Mouse (Mus musculus): Measurements from ENCODE around the gene Gm49339.
"Not testable (repeated sequence)": the region's sequence is repeated elsewhere in the genome, so short reads cannot be mapped to it uniquely, and the experiment has no call there.

Gm49339 gene

DNA sequence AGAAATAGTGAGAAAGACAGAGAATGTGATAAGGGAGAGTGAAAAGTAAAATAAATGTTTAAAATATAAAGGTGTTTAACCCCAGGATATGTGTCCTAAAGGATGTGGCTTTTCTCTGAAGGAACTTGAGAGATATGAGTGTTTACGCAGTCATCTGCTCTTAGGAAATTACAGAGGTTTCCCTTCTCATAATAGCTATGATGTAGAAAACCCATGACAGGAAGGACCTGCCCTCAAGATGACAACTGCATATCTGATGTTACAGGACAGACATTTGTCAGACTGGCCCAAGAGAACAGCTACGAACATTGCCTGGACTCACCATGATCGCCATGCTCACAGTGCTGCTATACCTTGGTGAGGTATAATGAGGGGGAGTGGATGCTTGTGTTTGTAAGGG, at the start of gene Gm49339, which contains the start of gene Lilr4b:
TSS of gene Gm49339 (plus strand) at position 216 of the 400 bp plus-strand sequence.
TSS of gene Lilr4b (plus strand) at position 236 of the 400 bp plus-strand sequence.
- DNase-seq (ENCODE audit: low read depth, low spot score) = not testable (repeated sequence)

DNA sequence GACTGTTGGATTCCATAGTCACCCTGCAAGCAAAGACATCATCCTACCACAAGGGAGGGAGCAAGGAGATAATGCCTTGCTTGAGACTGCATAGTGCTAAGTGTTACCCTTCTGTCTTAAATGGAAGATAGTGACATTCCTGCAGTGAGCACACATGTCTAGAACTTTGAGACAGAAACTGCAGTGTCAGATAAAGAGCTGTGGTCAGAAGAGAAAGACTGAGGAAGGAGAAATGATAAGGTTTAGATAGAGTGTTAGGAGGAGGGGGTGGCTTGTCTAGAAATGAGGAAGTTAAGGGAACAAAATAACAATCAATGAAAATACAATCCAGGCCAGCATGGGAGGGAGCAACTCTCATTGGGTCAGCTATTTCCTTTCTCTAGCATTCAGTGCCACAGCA, 47.5 kb upstream of the Gm49339 start:
- no peak for DNase-seq (ENCODE audit: low read depth, low spot score)

DNA sequence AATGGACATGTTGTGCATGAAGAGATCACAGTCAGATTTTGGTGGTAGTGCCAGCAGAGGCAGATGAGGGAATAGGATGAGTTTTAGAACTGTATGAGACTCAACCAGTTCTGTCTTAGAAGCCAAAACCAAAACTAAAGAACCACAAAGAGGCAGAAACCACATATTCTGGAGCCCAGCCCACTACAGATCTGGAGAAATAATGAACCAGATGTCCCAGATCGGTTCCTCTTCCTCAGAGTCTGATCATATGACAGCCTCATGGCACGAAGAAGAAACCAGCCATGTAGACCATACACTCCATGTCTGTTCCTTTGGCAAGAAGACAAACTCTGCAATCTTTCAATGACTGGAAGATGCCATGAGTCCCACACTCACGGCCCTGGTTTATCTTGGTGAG, 44.7 kb upstream of the Gm49339 start:
- no peak for DNase-seq (ENCODE audit: low read depth, low spot score)

DNA sequence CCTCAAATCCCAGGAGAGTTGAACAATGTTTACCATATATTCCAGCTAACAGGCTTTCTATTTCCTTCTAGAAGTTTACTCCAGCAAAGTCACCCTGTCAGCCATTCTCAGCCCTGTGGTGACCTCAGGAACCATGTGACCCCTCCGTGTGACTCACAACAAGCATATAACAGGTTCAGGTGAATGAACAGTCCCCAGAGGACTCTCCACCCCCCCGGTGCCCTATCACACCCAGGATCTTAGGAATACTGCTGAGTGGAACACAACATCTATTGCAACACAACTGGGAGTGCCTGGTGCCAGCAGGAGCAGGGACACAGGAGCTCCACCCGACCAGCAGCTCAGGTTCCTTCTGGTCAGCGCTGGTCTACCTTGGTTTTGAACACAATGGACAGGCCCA, 28.8 kb upstream of the Gm49339 start:
- no peak for DNase-seq (ENCODE audit: low read depth, low spot score)

DNA sequence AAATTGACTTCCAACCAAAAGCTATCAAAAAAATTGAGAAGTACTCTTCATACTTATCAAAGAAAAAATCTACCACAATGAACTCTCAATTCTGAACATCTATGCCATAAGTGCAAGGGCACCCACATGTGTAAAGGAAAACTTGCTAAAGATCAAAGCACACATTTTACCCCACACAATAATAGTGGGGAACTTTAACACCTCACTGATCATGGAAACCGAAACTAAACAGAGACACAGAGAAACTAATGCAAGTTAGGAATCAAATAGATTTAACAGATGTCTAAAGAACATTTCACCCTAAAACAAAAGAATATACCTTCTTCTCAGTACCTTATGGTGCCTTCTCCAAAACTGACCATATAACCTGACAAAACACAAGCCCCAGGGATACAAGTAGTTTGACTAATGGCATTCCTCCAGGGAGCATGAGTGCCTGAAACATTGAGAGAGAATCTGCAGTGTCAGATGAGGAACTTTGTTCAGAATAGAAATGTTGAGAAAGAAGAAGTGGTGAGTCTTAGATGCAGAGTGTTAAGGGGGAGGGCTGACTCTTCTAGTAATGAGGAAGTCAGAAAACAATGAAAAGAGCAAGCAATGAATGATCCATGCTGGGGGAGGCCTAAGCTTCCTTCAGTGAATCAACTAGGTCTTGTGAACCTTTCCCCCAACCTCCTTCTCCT, 26.7 kb upstream of the Gm49339 start:
- no peak for DNase-seq (ENCODE audit: low read depth, low spot score)

DNA sequence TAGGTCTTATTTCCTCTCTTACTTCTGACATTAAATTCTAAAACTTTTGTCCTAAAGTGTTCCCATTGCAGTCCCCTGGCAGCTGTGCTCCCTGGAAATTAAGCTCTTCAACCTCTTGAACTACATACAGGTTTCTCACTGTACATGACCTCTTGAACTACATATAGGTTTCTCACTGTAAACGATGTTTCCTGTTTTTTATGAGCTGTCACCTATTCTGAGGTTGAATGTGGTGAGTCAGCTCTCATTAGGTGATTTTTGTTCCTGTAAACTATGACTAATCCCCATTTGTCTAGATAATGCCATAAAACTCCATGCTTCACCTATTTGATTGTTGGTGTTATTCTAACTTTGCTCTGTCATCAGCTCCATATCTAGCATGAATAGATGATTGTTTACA, 26.0 kb upstream of the Gm49339 start:
- DNase-seq (ENCODE audit: low read depth, low spot score) = no peak

DNA sequence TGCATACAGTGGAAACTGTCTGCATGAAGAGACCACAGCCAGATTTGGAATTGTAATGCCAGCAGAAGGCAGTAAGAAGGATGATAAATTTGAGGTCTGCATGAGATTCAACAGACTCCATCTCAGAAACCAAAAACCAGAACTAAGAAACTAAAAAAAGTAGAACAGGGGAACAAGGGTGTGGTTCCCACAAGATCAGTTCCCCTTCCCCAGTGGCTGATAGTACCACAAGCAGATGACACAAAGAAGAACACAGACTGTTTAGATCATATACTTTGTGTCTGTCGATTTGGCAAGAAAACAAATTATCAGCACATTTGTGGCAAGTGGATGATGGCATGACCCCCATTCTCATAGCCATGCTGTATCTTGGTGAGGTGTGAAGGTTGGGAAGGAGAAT, 24.6 kb upstream of the Gm49339 start:
- DNase-seq (ENCODE audit: low read depth, low spot score) = no peak

DNA sequence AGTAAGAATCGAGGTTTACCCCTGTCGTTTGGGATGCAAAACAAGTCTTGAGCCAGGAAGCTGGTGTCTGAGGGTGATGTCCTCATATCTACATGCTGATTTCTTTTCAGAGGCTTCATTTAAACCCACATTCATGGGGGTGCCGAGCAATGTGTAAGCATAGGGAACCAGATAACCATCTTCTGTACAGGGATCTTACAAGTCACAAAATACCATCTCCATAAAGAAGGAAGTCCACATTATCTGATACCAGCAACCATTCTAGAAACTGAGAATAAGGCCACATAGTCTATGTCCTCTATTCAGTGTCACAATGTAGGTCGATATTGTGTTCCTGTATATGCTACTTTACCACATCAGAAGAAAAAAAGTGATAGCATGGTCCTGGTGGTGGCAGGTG, 24.0 kb upstream of the Gm49339 start:
- DNase-seq (ENCODE audit: low read depth, low spot score) = no peak

DNA sequence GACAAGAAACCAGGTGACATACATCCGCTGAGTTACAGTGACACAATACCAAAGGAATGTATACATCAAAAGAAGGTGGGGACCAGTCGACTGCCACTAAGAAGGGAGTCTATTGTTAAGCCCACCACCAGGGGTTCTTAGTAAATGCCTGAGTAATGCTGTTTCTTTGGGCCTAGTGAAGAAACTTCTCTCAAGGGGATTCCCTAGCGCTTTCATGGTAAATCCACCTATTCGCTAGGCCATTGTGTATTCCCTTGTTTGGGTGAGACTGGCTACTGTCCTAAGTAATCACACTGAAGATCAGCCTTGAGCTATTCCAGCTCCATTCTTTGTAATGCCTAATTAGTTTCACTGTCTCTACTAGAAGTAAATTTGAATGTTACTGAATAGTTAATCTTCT, 16.6 kb upstream of the Gm49339 start:
- not testable (repeated sequence) for DNase-seq (ENCODE audit: low read depth, low spot score)

DNA sequence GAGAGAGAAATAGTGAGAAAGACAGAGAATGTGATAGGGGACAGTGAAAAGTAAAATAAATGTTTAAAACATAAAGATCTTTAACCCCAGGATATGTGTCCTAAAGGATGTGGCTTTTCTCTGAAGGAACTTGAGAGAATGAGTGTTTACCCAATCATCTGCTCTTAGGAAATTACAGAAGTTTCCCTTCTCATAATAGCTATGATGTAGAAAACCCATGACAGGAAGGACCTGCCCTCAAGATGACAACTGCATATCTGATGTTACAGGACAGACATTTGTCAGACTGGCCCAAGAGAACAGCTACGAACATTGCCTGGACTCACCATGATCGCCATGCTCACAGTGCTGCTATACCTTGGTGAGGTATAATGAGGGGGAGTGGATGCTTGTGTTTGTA, 10.3 kb downstream of the Gm49339 start, which contains the start of gene Lilrb4a:
TSS of gene Lilrb4a (plus strand) at position 266 of the 400 bp plus-strand sequence.
- not testable (repeated sequence) for DNase-seq (ENCODE audit: low read depth, low spot score)

DNA sequence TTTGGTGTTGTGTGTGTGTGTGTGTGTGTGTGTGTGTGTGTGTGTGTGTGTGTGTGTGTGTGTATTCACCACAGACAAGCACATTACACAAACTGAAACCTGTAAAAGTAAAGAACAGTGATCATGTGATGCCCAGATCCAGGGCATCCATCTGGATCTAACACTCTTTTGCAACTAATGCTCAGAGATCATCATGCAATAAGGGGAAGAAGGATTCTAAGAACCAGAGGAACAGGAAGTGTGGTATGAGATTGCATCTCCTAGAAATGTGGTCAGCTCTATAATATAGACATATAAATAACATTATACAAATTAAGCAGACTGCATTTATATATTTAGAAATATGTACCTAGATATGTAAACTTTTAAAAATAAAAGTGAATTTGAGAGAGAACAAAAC, 39.6 kb downstream of the Gm49339 start:
- no peak for DNase-seq (ENCODE audit: low read depth, low spot score)

DNA sequence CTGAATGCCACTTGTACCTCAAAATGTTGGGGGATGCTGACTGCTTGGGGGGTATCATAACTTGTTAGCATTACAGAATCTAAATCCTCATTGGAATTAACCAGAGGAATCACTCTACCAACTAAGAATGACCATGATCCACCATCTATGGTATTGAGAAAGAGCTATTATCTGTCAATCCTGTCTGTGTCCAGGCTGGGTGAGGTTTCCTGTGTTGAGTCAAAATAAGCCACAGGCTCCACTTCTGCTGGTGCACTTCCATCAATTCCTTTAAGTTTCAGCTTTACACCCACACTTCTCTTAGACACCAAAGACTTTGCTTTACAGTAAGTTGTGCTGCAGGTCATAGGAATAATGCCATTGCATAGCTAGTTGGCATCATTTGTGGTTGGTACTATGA, 41.0 kb downstream of the Gm49339 start:
- DNase-seq (ENCODE audit: low read depth, low spot score) = no peak

DNA sequence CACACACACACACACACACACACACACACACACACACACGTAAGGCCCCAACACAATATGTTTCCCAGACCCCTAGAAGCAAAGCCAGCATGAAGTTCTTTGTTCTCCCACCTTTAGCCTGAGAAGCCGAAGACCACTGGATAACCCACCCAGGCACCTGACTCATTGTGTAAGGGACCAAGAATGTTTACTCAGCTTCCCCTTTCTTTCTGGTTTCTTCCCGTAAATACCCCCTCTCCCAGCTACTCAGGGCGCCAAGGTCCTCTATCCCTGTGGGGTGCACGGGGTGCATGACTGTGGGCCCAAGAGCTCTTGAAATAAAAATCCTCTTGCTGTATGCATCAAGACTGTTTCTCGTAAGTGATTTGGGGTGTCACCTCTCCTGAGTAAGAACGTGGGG, 45.7 kb downstream of the Gm49339 start:
- DNase-seq (ENCODE audit: low read depth, low spot score) = no peak

DNA sequence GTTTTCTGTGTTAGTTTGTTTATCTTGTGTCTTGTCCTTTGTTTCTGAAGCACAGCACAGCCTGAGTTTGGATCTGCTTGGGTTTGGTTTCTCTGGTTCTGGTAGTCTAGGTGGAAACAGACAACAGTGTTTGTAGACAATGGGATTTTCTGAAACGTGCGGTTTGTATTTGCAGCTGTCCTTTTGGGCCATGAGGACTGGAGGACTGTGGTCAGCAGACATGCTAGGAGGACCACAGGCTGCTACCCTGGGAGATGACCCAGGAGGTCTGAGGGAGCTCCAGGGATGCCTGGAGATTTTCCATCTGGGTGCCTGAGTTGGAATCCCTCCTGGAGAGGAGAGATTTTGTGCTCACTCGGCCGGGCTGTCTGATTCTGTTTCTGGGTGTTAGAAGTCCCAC, 46.2 kb downstream of the Gm49339 start:
- no peak for DNase-seq (ENCODE audit: low read depth, low spot score)

DNA sequence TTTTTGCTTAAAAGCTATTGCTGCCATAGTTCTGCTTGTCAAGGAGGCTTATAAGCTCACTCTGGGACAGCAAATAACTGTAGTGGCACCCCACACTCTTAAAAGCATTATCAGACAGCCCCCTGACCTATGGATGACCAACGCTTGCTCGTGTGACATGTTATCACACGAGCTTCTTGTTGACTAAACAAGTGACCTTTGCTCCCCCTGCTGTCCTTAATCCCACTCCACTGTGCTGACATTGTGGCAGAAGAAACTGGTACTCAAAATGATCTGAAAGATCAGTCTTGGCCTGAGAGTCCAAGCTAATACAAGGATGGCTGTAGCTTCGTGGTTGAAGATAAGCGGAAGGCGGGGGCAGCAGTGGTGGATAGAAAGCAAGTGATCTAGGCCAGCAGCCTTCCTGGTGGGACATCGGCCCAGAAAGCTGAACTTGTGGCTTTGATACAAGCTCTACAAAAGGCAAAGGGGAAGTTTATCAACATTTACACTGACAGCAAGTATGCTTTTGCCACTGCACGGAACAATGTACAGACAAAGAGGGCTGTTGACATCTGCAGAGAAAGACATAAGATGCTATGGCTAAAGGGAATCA, 48.5 kb downstream of the Gm49339 start:
- no peak for DNase-seq (ENCODE audit: low read depth, low spot score)

DNA sequence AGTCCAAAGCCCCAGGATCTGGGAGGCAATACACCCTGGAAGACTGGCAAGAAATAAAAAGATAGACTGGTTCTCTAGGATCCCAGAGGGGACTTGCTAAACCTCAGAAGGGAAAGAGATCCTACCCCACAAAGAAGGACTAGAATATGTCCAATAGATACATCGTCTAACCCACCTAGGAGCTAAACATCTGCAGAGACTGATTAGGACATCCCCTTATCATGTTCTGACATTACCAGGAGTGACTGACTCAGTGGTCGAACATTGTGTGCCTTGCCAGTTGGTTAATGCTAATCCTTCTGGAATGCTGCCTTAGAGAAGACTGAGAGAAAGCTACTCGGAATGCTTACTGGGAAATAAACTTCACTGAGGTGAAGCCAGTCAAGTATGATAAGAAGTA, 49.1 kb downstream of the Gm49339 start:
- DNase-seq (ENCODE audit: low read depth, low spot score) = no peak

DNA sequence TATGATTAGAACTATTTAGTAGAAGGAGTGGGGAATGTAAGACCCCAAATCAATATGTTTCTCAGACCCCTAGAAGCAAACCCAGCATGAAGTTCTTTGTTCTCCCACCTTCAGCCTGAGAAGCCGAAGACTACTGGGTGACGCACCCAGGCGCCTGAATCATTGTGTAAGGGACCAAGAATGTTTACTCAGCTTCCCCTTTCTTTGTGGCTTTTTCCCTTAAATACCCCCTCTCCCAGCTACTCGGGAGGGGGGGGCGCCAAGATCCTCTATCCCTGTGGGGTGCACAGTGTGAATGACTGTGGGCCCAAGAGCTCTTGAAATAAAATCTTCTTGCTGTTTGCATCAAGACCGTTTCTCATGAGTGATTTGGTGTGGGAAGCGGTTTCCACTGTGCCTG, 50.4 kb downstream of the Gm49339 start:
- DNase-seq (ENCODE audit: low read depth, low spot score) = no peak

Data from 3T3-L1 (cell line).